Mouse (Mus musculus) midbrain, embryonic 14.5 days (tissue): ENCODE measurements at regions not wholly inside any gene's neighbourhood (a gene's known extent, or its start where the extent isn't known, plus 50 kb on each side); places are given as distances from the start of the nearest gene placed in this dataset.
"Not testable (repeated sequence)": the region's sequence is repeated elsewhere in the genome, so short reads cannot be mapped to it uniquely, and the experiment has no call there.

Experiments used
- ATAC-seq: fragments of 200-750 bp; cut with Nextera tagmentation; 2 replicates; pipeline ENCODE4 v1.8.0; 2017; ENCODE audit warnings: moderate number of reproducible peaks, moderate library complexity; ENCODE audit not compliant: low FRiP score, low TSS enrichment
- DNase-seq: peaks from one replicate; pipeline ENCODE4 v3.0.0-alpha.2; 2015
- H3K27ac ChIP-seq: fragments of 300-500 bp; sonication (generic); replicated peaks from 2 replicates; pipeline ENCODE4 v1.5.1; 2014; ENCODE audit warnings: mild to moderate bottlenecking, low read depth, low read length, moderate library complexity
- H3K27me3 ChIP-seq: fragments of 300-500 bp; sonication (generic); 2 replicates; pipeline ENCODE4 v1.6.1; 2014; ENCODE audit warnings: low read length, control low read depth, mixed read lengths; ENCODE audit not compliant: control insufficient read depth, insufficient read depth
- H3K36me3 ChIP-seq: fragments of 300-500 bp; sonication (generic); 2 replicates; pipeline ENCODE4 v1.6.1; 2014; ENCODE audit warnings: low read length, control low read depth; ENCODE audit not compliant: control insufficient read depth, insufficient read depth
- H3K4me1 ChIP-seq: fragments of 300-500 bp; sonication (generic); 2 replicates; pipeline ENCODE4 v1.6.1; 2014; ENCODE audit warnings: mild to moderate bottlenecking, antibody characterized with exemption, low read length, control low read depth; ENCODE audit not compliant: control insufficient read depth, insufficient read depth
- H3K4me2 ChIP-seq: fragments of 300-500 bp; sonication (generic); 2 replicates; pipeline ENCODE4 v1.6.1; 2014; ENCODE audit warnings: mild to moderate bottlenecking, low read length, moderate library complexity
- H3K4me3 ChIP-seq: fragments of 300-500 bp; sonication (generic); replicated peaks from 2 replicates; pipeline ENCODE4 v1.5.1; 2014; ENCODE audit warnings: low read depth, low read length
- H3K9ac ChIP-seq: fragments of 300-500 bp; sonication (generic); replicated peaks from 2 replicates; pipeline ENCODE4 v1.6.1; 2014; ENCODE audit warnings: mild to moderate bottlenecking, low read length, moderate library complexity
- H3K9me3 ChIP-seq: fragments of 300-500 bp; sonication (generic); 2 replicates; pipeline ENCODE4 v1.6.1; 2016; ENCODE audit warnings: low read length, control low read depth, mixed read lengths; ENCODE audit not compliant: control insufficient read depth
- WGBS: fragments of 180-500 bp; shearing (Covaris S2); extraction: QIAGEN DNeasy Blood & Tissue Kit; methylation state at CpG from one replicate; pipeline ENCODE4 v1.1.7; 2014; 5-methylcytosine and 5-hydroxymethylcytosine counted together

- H3K27ac ChIP-seq: no peak overlapping the region
- WGBS: 89% methylated on average over 9 of the region's 9 CpGs
- no peak for ATAC-seq
Measured at GRCm38 (mm10) chr3:78964231-78964858, 322.0 kb downstream of the Rapgef2 start.

GRCm38 (mm10) chr3:78958781-78959180 is 327.5 kb downstream of the Rapgef2 start:
- no peak overlapping the region for H3K4me3 ChIP-seq
- H3K9me3 ChIP-seq: no peaks in the 10 kb centered on the region
- DNase-seq: peak; percentile 87
- H3K9ac ChIP-seq: no peak overlapping the region
- H3K4me2 ChIP-seq: no peak overlapping the region
- no peaks in the 10 kb centered on the region for H3K4me1 ChIP-seq
- H3K27ac ChIP-seq: no peak overlapping the region
- H3K27me3 ChIP-seq: no peaks in the 10 kb centered on the region
- H3K36me3 ChIP-seq: no peaks in the 10 kb centered on the region
- 37% methylated on average over 1 of the region's 1 CpGs for WGBS
- peak; percentile 43; the same call in 1 of the 2 replicates for ATAC-seq

More at GRCm38 (mm10) chr3:78964231-78964858, 322.0 kb downstream of the Rapgef2 start:
- Histone ChIP-seq H3K9me3 (no peaks in the 10 kb centered on the region), H3K4me2 (no peak overlapping the region), H3K4me1 (0 out of 2 replicates have a peak, but pooled peaks cover 4% of the 10 kb centered on the region), H3K36me3 (no peaks in the 10 kb centered on the region), H3K4me3 (no peak overlapping the region), H3K9ac (no peak overlapping the region), H3K27me3 (no peaks in the 10 kb centered on the region)
- DNase-seq: no peak

GRCm38 (mm10) chr3:78955364-78955763 is 331.0 kb downstream of the Rapgef2 start:
- no peaks in the 10 kb centered on the region for H3K4me1 ChIP-seq
- no peak overlapping the region for H3K9ac ChIP-seq
- H3K4me2 ChIP-seq: no peak overlapping the region
- no peaks in the 10 kb centered on the region for H3K9me3 ChIP-seq
- WGBS: 88% methylated on average over 7 of the region's 7 CpGs
- DNase-seq: no peak
- no peak overlapping the region for H3K4me3 ChIP-seq
- no peaks in the 10 kb centered on the region for H3K36me3 ChIP-seq
- no peak for ATAC-seq
- H3K27ac ChIP-seq: no peak overlapping the region
- H3K27me3 ChIP-seq: no peaks in the 10 kb centered on the region

GRCm38 (mm10) chr3:78949385-78949784 is 336.9 kb downstream of the Rapgef2 start:
- DNase-seq: peak; percentile 28
- H3K36me3 ChIP-seq, ATAC-seq, H3K27ac ChIP-seq, H3K4me2 ChIP-seq, H3K4me1 ChIP-seq, H3K27me3 ChIP-seq, H3K9me3 ChIP-seq, H3K4me3 ChIP-seq, H3K9ac ChIP-seq: not testable (repeated sequence)
- 79% methylated on average over 6 of the region's 7 CpGs for WGBS

GRCm38 (mm10) chr3:78948700-78949099 is 337.6 kb downstream of the Rapgef2 start:
- DNase-seq (no peak), ATAC-seq (0 out of 2 replicates have a peak, but pooled peaks have one; percentile 34)
- Histone ChIP-seq H3K27me3 (no peaks in the 10 kb centered on the region), H3K9me3 (no peaks in the 10 kb centered on the region), H3K9ac (no peak overlapping the region), H3K4me1 (no peaks in the 10 kb centered on the region), H3K36me3 (no peaks in the 10 kb centered on the region), H3K27ac (no peak overlapping the region), H3K4me2 (no peak overlapping the region), H3K4me3 (no peak overlapping the region)
- 88% methylated on average over 9 of the region's 9 CpGs for WGBS

GRCm38 (mm10) chr3:78948171-78948570 is 338.1 kb downstream of the Rapgef2 start:
- peak; percentile 87 for DNase-seq
- no peak overlapping the region for H3K4me2 ChIP-seq
- WGBS: 36% methylated on average over 8 of the region's 8 CpGs
- no peaks in the 10 kb centered on the region for H3K9me3 ChIP-seq
- H3K36me3 ChIP-seq: no peaks in the 10 kb centered on the region
- H3K9ac ChIP-seq: no peak overlapping the region
- no peak for ATAC-seq
- no peaks in the 10 kb centered on the region for H3K4me1 ChIP-seq
- H3K27me3 ChIP-seq: no peaks in the 10 kb centered on the region
- H3K27ac ChIP-seq: no peak overlapping the region
- no peak overlapping the region for H3K4me3 ChIP-seq

GRCm38 (mm10) chr3:78947183-78947582 is 339.1 kb downstream of the Rapgef2 start:
- Histone ChIP-seq H3K9ac (no peak overlapping the region), H3K9me3 (no peaks in the 10 kb centered on the region), H3K4me2 (no peak overlapping the region), H3K4me3 (no peak overlapping the region), H3K4me1 (no peaks in the 10 kb centered on the region), H3K27me3 (no peaks in the 10 kb centered on the region), H3K27ac (no peak overlapping the region), H3K36me3 (no peaks in the 10 kb centered on the region)
- ATAC-seq: no peak
- 91% methylated on average over 9 of the region's 9 CpGs for WGBS
- no peak for DNase-seq

GRCm38 (mm10) chr3:78944185-78944584 is 342.1 kb downstream of the Rapgef2 start:
- Histone ChIP-seq H3K4me2 (no peak overlapping the region), H3K27ac (no peak overlapping the region), H3K4me1 (no peaks in the 10 kb centered on the region), H3K36me3 (no peaks in the 10 kb centered on the region), H3K9me3 (no peaks in the 10 kb centered on the region), H3K4me3 (no peak overlapping the region), H3K27me3 (no peaks in the 10 kb centered on the region), H3K9ac (no peak overlapping the region)
- WGBS: 76% methylated on average over 8 of the region's 8 CpGs
- no peak for DNase-seq
- no peak for ATAC-seq

GRCm38 (mm10) chr3:78932975-78933374 is 353.3 kb downstream of the Rapgef2 start:
- ATAC-seq: no peak
- no peaks in the 10 kb centered on the region for H3K27me3 ChIP-seq
- WGBS: 80% methylated on average over 3 of the region's 3 CpGs

More at GRCm38 (mm10) chr3:78932975-78933374, 353.3 kb downstream of the Rapgef2 start:
- Histone ChIP-seq H3K4me2 (no peak overlapping the region), H3K9ac (no peak overlapping the region), H3K27ac (no peak overlapping the region), H3K9me3 (no peaks in the 10 kb centered on the region), H3K4me3 (no peak overlapping the region), H3K36me3 (no peaks in the 10 kb centered on the region), H3K4me1 (no peaks in the 10 kb centered on the region)
- no peak for DNase-seq
